10 mouse cellular contexts compared by ENCODE assay signal in genomic region chr13:60736421-60737105, GRCm38 (mm10). TPM values are rescaled to one million over a fixed set of nuclear protein-coding genes. Genes with fewer than 3 reads are reported as not detected.
DNase-seq lines count a peak whose midpoint lies in the region; ATAC-seq and TF ChIP-seq lines count a peak whose summit lies in the region.
"Had no signal": no experiment of that assay in that cellular context is flagged by ENCODE, and none has a peak within 500 bp of the region (broad histone marks: within the 10 kb centered on the region; RNA-seq: fewer than 3 reads in every experiment).

No protein-coding gene starts in this region.

- DNase-seq in liver, postnatal 0 days = peak; percentile 68
- DNase-seq in yolk sac, embryonic 10.5 days (ENCODE audit: low spot score) = peak; percentile 74
- no peak for DNase-seq in T-cell, adult 2 months (ENCODE audit: low spot score)
- DNase-seq: cerebellum, adult 18-20 months; heart, adult 18-20 months had no signal

- H3K27ac ChIP-seq in midbrain, embryonic 12.5 days (replicated peaks) = 0 out of 2 replicates have a peak overlapping the region, but pooled peaks have one; percentile 35
- no peak overlapping the region for H3K27ac ChIP-seq in midbrain, embryonic 16.5 days (ENCODE audit: low read length)
- H3K27ac ChIP-seq in kidney, embryonic 15.5 days = peak overlapping the region; percentile 85
- H3K27ac ChIP-seq in liver, postnatal 0 days (ENCODE audit: low read depth) = peak overlapping the region; percentile 79

- no peaks in the 10 kb centered on the region for H3K9me3 ChIP-seq in midbrain, embryonic 12.5 days
- H3K9me3 ChIP-seq in midbrain, embryonic 16.5 days (replicated peaks; ENCODE audit: control insufficient read depth, low read length, poor library complexity, severe bottlenecking) = no peaks in the 10 kb centered on the region
- no peaks in the 10 kb centered on the region for H3K9me3 ChIP-seq in kidney, embryonic 15.5 days (replicated peaks)
- no peaks in the 10 kb centered on the region for H3K9me3 ChIP-seq in liver, postnatal 0 days (ENCODE audit: low read length)

- peak; percentile 75 for TF ChIP-seq EP300 in liver, postnatal 0 days (IDR thresholded peaks at IDR 0.05; ENCODE audit: low read depth)

- 81% methylated on average over 13 of the region's 13 CpGs for WGBS in midbrain, embryonic 12.5 days
- WGBS in midbrain, embryonic 16.5 days = 66% methylated on average over 13 of the region's 13 CpGs
- 68% methylated on average over 13 of the region's 13 CpGs for WGBS in kidney, embryonic 15.5 days
- 58% methylated on average over 13 of the region's 13 CpGs for WGBS in liver, postnatal 0 days (ENCODE audit: insufficient replicate concordance)

- H3K9ac ChIP-seq in midbrain, embryonic 12.5 days (replicated peaks) = no peak overlapping the region
- no peak overlapping the region for H3K9ac ChIP-seq in midbrain, embryonic 16.5 days (ENCODE audit: low read depth, low read length)
- no peak overlapping the region for H3K9ac ChIP-seq in kidney, embryonic 15.5 days
- H3K9ac ChIP-seq in liver, postnatal 0 days (replicated peaks) = no peak overlapping the region

- H3K4me2 ChIP-seq in midbrain, embryonic 12.5 days (replicated peaks) = no peak overlapping the region
- H3K4me2 ChIP-seq in midbrain, embryonic 16.5 days (ENCODE audit: low read length) = no peak overlapping the region
- H3K4me2 ChIP-seq in kidney, embryonic 15.5 days = no peak overlapping the region
- 0 out of 2 replicates have a peak overlapping the region, but pooled peaks have one; percentile 18 for H3K4me2 ChIP-seq in liver, postnatal 0 days (ENCODE audit: low read depth, low read length)

- ATAC-seq in midbrain, embryonic 12.5 days (ENCODE audit: low FRiP score, low read depth) = no peak
- ATAC-seq in midbrain, embryonic 16.5 days = no peak
- ATAC-seq in kidney, embryonic 15.5 days (replicated peaks; ENCODE audit: low FRiP score) = peak; percentile 71
- peak; percentile 84 for ATAC-seq in liver, postnatal 0 days
- ATAC-seq in CD4-positive, CD25-positive, alpha-beta regulatory T cell, adult 4 months = no peak
- ATAC-seq in inflammation-experienced regulatory T-cells, adult 6 months = no peak

- TF ChIP-seq CTCF in liver, postnatal 0 days (IDR thresholded peaks at IDR 0.05; ENCODE audit: low read depth) = no peak

- no peak overlapping the region for H3K4me3 ChIP-seq in midbrain, embryonic 12.5 days
- H3K4me3 ChIP-seq in midbrain, embryonic 16.5 days (ENCODE audit: low read depth, low read length) = no peak overlapping the region
- H3K4me3 ChIP-seq in kidney, embryonic 15.5 days (replicated peaks) = no peak overlapping the region
- no peak overlapping the region for H3K4me3 ChIP-seq in liver, postnatal 0 days (ENCODE audit: low read depth, low read length)

- peaks cover 47% of the 10 kb centered on the region for H3K36me3 ChIP-seq in midbrain, embryonic 12.5 days
- H3K36me3 ChIP-seq in midbrain, embryonic 16.5 days (ENCODE audit: control insufficient read depth, insufficient read depth, low read length) = peaks cover 18% of the 10 kb centered on the region
- peaks cover 38% of the 10 kb centered on the region for H3K36me3 ChIP-seq in kidney, embryonic 15.5 days
- peaks cover 30% of the 10 kb centered on the region; the same call in 1 of the 2 replicates for H3K36me3 ChIP-seq in liver, postnatal 0 days (replicated peaks; ENCODE audit: insufficient read depth, low read length)

- H3K27me3 ChIP-seq in midbrain, embryonic 12.5 days = no peaks in the 10 kb centered on the region
- H3K27me3 ChIP-seq in midbrain, embryonic 16.5 days (ENCODE audit: control insufficient read depth, insufficient read depth, low read depth, low read length) = no peaks in the 10 kb centered on the region
- no peaks in the 10 kb centered on the region for H3K27me3 ChIP-seq in kidney, embryonic 15.5 days
- H3K27me3 ChIP-seq in liver, postnatal 0 days (ENCODE audit: insufficient read depth, low read length) = no peaks in the 10 kb centered on the region

- peaks cover 18% of the 10 kb centered on the region for H3K4me1 ChIP-seq in midbrain, embryonic 12.5 days
- no peaks in the 10 kb centered on the region; the same call in 1 of the 2 replicates for H3K4me1 ChIP-seq in midbrain, embryonic 16.5 days (ENCODE audit: control insufficient read depth, insufficient read depth, low read length)
- peaks cover 39% of the 10 kb centered on the region for H3K4me1 ChIP-seq in kidney, embryonic 15.5 days
- H3K4me1 ChIP-seq in liver, postnatal 0 days (ENCODE audit: insufficient read depth) = peaks cover 16% of the 10 kb centered on the region

RNA-seq across cellular contexts. Expression of gene BC051665, which starts 49.6 kb away (rescaled TPM):
- polyA plus RNA-seq in midbrain, embryonic 12.5 days (2016; fragmentation: Nextera tagmentation; extraction: Ambion mirVana) = not detected in 2 replicates
- polyA plus RNA-seq in midbrain, embryonic 16.5 days (2015; fragmentation: Nextera tagmentation; extraction: Ambion mirVana) = not detected in 2 replicates
- polyA plus RNA-seq in kidney, embryonic 15.5 days (2015; fragmentation: Nextera tagmentation; extraction: Ambion mirVana) = not detected in 2 replicates
- not detected in 2 replicates for polyA plus RNA-seq in liver, postnatal 0 days (2015; fragmentation: Nextera tagmentation; extraction: Ambion mirVana)
- not detected for polyA plus RNA-seq in CD4-positive, CD25-positive, alpha-beta regulatory T cell, adult 4 months (2017; shearing (Covaris generic))
- not detected for polyA plus RNA-seq in inflammation-experienced regulatory T-cells, adult 6 months (2017; shearing (Covaris generic))

Comparison
In these comparisons a context has a peak if more than half of its experiments do, and no peak if none do; other contexts are left out.
1. ATAC-seq: peak in kidney, embryonic 15.5 days (single experiment) and liver, postnatal 0 days (single experiment); none in midbrain, embryonic 12.5 days (single experiment), midbrain, embryonic 16.5 days (single experiment), CD4-positive, CD25-positive, alpha-beta regulatory T cell, adult 4 months (single experiment) and inflammation-experienced regulatory T-cells, adult 6 months (single experiment).